Mouse (Mus musculus) naive thymus-derived CD4-positive, alpha-beta T cell, adult 5 months (primary cell): Measurements from ENCODE around the gene Homer1. TPM values are rescaled to one million over a fixed set of nuclear protein-coding genes. Genes with fewer than 3 reads are reported as not detected.

Experiments
- polyA plus RNA-seq: library from polyadenylated mRNA; unstranded; fragments of 100-300 nt; shearing (Covaris generic); gene quantifications from one replicate; pipeline ENCODE4 v1.2.1, GENCODE M21; 2017

Homer1 gene
- 13.3 TPM for polyA plus RNA-seq

GRCm38 (mm10) chr13:93299316-93299715 is at the start of gene Homer1:
Gene Homer1, plus strand, starts transcription at chr13:93299635.

Other genes starting within 250 kb of the Homer1 start
- gene Cmya5, start 154.9 kb upstream of the Homer1 start, polyA plus RNA-seq, result 0.07 TPM
- 69.8 TPM for gene Tent2, start 107.2 kb upstream of the Homer1 start, polyA plus RNA-seq
- 154 TPM for gene Jmy, start 200.2 kb downstream of the Homer1 start, polyA plus RNA-seq